Mouse (Mus musculus) heart, embryonic 12.5 days (tissue): Measurements from ENCODE around the gene Akap7. TPM values are rescaled to one million over a fixed set of nuclear protein-coding genes. Genes with fewer than 3 reads are reported as not detected.

Experiments
- ATAC-seq: fragments of 200-750 bp; cut with Nextera tagmentation; 2 replicates; pipeline ENCODE4 v1.8.0; 2017; ENCODE audit warnings: moderate TSS enrichment, moderate library complexity; ENCODE audit not compliant: insufficient number of reproducible peaks, low FRiP score
- H3K27ac ChIP-seq: fragments of 300-500 bp; sonication (generic); 2 replicates; pipeline ENCODE4 v1.5.1; 2016; ENCODE audit warnings: mild to moderate bottlenecking, moderate library complexity; ENCODE audit not compliant: poor library complexity, severe bottlenecking
- H3K27me3 ChIP-seq: fragments of 300-500 bp; sonication (generic); replicated peaks from 2 replicates; pipeline ENCODE4 v1.6.1; 2016; ENCODE audit warnings: mild to moderate bottlenecking, moderate library complexity
- H3K36me3 ChIP-seq: fragments of 300-500 bp; sonication (generic); 2 replicates; pipeline ENCODE4 v1.6.1; 2016; ENCODE audit warnings: mild to moderate bottlenecking, moderate library complexity
- H3K4me1 ChIP-seq: fragments of 300-500 bp; sonication (generic); replicated peaks from 2 replicates; pipeline ENCODE4 v1.6.1; 2016; ENCODE audit warnings: mild to moderate bottlenecking
- H3K4me2 ChIP-seq: fragments of 300-500 bp; sonication (generic); 2 replicates; pipeline ENCODE4 v1.6.1; 2016; ENCODE audit warnings: mild to moderate bottlenecking, moderate library complexity
- H3K4me3 ChIP-seq: fragments of 300-500 bp; sonication (generic); 2 replicates; pipeline ENCODE4 v1.5.1; 2016; ENCODE audit warnings: mild to moderate bottlenecking
- H3K9ac ChIP-seq: fragments of 300-500 bp; sonication (generic); 2 replicates; pipeline ENCODE4 v1.6.1; 2016; ENCODE audit warnings: mild to moderate bottlenecking, moderate library complexity
- H3K9me3 ChIP-seq: fragments of 300-500 bp; sonication (generic); replicated peaks from 2 replicates; pipeline ENCODE4 v1.6.1; 2016; ENCODE audit warnings: mild to moderate bottlenecking, moderate library complexity
- WGBS: fragments of 180-500 bp; shearing (Covaris S2); methylation state at CpG from one replicate; pipeline ENCODE4 v1.1.7; 2016; 5-methylcytosine and 5-hydroxymethylcytosine counted together
- polyA plus RNA-seq: library from polyadenylated mRNA; unstranded; fragments of >200 nt; fragmentation: Nextera tagmentation; extraction: Ambion mirVana; gene quantifications from 2 replicates; pipeline ENCODE4 v1.2.1, GENCODE M21; 2016

The Akap7 gene
- polyA plus RNA-seq, 1 experiment from 2014 or later: 38.6 TPM

GRCm38 (mm10) chr10:25218746-25219145 lies 88.9 kb downstream of the Akap7 start:
- Histone ChIP-seq H3K9me3 (no peaks in the 10 kb centered on the region), H3K27ac (no peak overlapping the region), H3K4me2 (no peak overlapping the region), H3K4me3 (no peak overlapping the region), H3K27me3 (no peaks in the 10 kb centered on the region), H3K9ac (no peak overlapping the region), H3K4me1 (0 out of 2 replicates have a peak, but pooled peaks cover 5% of the 10 kb centered on the region), H3K36me3 (no peaks in the 10 kb centered on the region)
- ATAC-seq: no peak
- WGBS: 72% methylated on average over 7 of the region's 7 CpGs

- no peaks in the 10 kb centered on the region for H3K9me3 ChIP-seq
- ATAC-seq: no peak
- WGBS: 81% methylated on average over 3 of the region's 3 CpGs
Measured at GRCm38 (mm10) chr10:25215977-25216376, 91.7 kb downstream of the Akap7 start.

DNA sequence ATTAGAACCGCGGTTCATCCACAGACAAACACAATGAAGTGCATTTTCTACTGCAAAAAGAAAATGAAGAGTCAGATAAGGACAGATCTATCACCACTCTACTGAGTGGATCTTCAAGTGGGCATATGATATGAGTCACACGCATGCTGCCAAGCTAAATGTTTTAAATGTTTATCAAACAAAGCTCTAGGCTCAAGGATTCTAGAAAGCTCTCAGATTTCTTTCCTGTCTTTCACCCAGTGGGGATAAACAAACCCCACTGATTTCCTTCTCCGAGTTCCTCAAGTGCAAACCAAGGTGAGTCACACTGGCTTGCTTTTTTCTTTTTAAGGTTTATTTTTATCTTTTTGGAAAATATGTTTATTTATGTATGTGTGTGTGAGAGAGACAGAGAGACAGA lies 94.0 kb downstream of the Akap7 start:
- no peaks in the 10 kb centered on the region for H3K27me3 ChIP-seq
- H3K9ac ChIP-seq: no peak overlapping the region
- WGBS: 58% methylated on average over 4 of the region's 4 CpGs
- ATAC-seq: no peak
- no peak overlapping the region for H3K27ac ChIP-seq
- H3K4me2 ChIP-seq: no peak overlapping the region
- no peak overlapping the region for H3K4me3 ChIP-seq
- no peaks in the 10 kb centered on the region for H3K36me3 ChIP-seq
- H3K9me3 ChIP-seq: no peaks in the 10 kb centered on the region
- H3K4me1 ChIP-seq: 0 out of 2 replicates have a peak, but pooled peaks cover 6% of the 10 kb centered on the region

More at GRCm38 (mm10) chr10:25215977-25216376, 91.7 kb downstream of the Akap7 start:
- Histone ChIP-seq H3K9ac (no peak overlapping the region), H3K36me3 (no peaks in the 10 kb centered on the region), H3K4me3 (no peak overlapping the region), H3K27ac (no peak overlapping the region), H3K4me1 (0 out of 2 replicates have a peak, but pooled peaks cover 6% of the 10 kb centered on the region), H3K27me3 (no peaks in the 10 kb centered on the region), H3K4me2 (no peak overlapping the region)

DNA sequence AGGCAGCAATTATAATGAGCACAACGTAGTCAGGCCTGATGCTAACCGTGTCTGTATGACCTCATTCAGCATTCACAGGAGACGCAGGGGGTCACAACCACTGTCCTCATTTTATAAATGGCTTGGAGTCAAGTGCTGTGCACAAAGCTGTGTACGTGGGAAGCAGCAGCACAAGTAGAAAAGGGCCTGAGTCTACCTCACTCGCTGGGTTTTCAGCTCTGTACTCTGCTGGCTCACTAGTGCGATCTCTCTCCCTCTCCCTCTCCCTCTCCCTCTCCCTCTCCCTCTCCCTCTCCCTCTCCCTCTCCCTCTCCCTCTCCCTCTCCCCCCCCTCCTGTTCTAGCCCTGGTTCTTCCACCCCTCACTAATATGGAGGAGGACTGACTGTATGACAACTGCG lies 99.1 kb downstream of the Akap7 start:
- Histone ChIP-seq H3K27me3 (no peaks in the 10 kb centered on the region), H3K27ac (no peak overlapping the region), H3K4me1 (peaks cover 4% of the 10 kb centered on the region), H3K4me2 (no peak overlapping the region), H3K4me3 (no peak overlapping the region), H3K9ac (no peak overlapping the region), H3K9me3 (no peaks in the 10 kb centered on the region), H3K36me3 (no peaks in the 10 kb centered on the region)
- WGBS: 66% methylated on average over 7 of the region's 7 CpGs
- no peak for ATAC-seq

DNA sequence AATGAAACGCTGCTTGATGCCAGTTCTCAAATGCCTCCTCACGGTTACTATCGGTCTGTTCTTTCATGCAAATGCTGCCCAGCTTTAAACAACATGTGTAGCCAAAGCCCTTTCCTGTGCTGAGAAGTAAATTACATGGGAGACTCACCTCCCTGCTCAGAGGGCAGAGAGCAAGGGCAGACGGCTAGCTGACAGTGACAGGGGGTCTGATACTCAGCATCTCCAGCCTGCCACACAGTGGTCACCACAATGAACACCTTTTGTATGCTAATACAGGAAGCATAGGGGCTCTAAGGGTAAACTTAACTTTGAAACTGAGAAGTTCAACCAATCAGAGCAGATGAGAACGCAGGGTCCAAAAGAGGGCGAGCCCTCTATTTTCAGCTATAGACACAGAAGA lies 99.8 kb downstream of the Akap7 start:
- no peak for ATAC-seq
- 41% methylated on average over 6 of the region's 6 CpGs for WGBS
- Histone ChIP-seq H3K9me3 (no peaks in the 10 kb centered on the region), H3K27ac (no peak overlapping the region), H3K4me3 (no peak overlapping the region), H3K4me2 (no peak overlapping the region), H3K4me1 (peaks cover 4% of the 10 kb centered on the region), H3K36me3 (no peaks in the 10 kb centered on the region), H3K27me3 (no peaks in the 10 kb centered on the region), H3K9ac (no peak overlapping the region)

- no peak for ATAC-seq
- Histone ChIP-seq H3K36me3 (no peaks in the 10 kb centered on the region), H3K4me2 (peak overlapping the region; percentile 86; the same call in 1 of the 2 replicates)
Measured at GRCm38 (mm10) chr10:25200691-25201090, 107.0 kb downstream of the Akap7 start.

DNA sequence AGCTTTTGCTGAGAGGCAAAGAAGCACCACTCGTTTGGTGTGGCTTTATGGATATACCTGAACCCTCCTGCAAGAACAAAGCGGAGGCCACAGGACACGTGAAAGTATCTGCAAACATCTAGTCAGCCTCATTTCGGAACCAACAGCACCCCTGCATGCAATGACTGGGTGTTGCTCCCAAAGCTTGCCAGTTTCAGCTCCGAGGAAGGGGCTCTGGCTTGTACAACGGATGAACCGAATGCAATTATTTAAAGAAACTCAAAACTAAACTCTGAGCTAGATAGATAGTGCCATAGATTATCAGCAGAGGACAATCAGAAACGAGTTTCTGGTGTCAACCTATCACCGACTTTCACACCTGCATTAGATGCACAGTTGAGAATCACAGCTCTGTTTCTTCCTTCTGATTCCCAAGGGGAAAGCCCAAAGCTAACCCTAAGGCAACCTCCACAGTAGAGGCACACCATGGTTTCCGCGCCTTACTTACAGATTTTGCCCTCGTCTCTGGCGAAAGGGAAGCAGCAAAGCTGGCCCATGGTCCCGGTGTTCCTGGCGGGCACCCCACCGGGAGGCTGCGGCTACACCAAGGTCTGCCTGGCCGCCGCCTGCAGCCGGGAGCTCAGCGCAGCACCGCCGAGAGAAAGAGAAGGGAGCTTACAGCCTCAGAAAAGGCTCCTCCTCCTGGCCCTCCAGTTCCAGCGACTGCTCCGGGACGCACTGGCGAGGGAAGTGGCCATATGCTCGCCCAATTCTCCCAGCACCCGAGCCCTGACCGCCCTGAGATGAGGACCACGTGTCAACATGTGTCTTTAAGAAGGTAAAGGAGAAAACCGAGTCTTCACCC lies 107.9 kb downstream of the Akap7 start:
- Histone ChIP-seq H3K9me3 (no peaks in the 10 kb centered on the region), H3K4me3 (peak overlapping the region; percentile 51), H3K27ac (no peak overlapping the region), H3K9ac (peak overlapping the region; percentile 73), H3K36me3 (no peaks in the 10 kb centered on the region), H3K4me1 (peaks cover 29% of the 10 kb centered on the region), H3K27me3 (no peaks in the 10 kb centered on the region), H3K4me2 (peak overlapping the region; percentile 86)
- ATAC-seq: peak; percentile 69
- WGBS: 15% methylated on average over 32 of the region's 32 CpGs

More at GRCm38 (mm10) chr10:25200691-25201090, 107.0 kb downstream of the Akap7 start:
- no peak overlapping the region for H3K27ac ChIP-seq
- H3K27me3 ChIP-seq: no peaks in the 10 kb centered on the region
- H3K4me1 ChIP-seq: peaks cover 29% of the 10 kb centered on the region
- no peaks in the 10 kb centered on the region for H3K9me3 ChIP-seq
- WGBS: 84% methylated on average over 7 of the region's 7 CpGs
- H3K9ac ChIP-seq: no peak overlapping the region
- H3K4me3 ChIP-seq: no peak overlapping the region

DNA sequence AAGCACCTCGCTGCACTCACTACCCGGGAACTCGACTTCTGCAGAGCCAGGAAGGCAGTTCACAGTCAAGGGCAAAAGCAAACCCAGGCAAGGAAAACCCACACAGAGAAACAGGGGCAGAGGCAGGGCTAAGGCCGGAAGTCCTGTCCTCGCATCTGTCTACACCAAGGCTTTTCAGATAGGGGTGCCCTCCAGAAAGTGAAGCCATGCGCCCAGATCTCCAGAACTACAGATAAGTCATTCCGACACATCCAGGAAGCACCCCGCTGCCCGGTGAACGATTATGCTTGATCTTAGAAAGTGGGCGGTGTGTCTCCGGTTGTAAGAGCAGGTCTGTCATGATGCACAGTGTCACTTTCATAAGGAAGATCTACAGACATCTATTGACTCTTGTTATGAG lies 109.1 kb downstream of the Akap7 start:
- 0 out of 2 replicates have a peak overlapping the region, but pooled peaks have one; percentile 16 for H3K9ac ChIP-seq

GRCm38 (mm10) chr10:25198048-25198447 lies 109.6 kb downstream of the Akap7 start:
- H3K9ac ChIP-seq: 0 out of 2 replicates have a peak overlapping the region, but pooled peaks have one; percentile 16
- no peaks in the 10 kb centered on the region for H3K27me3 ChIP-seq
- H3K27ac ChIP-seq: peak overlapping the region; percentile 59
- ATAC-seq: no peak
- H3K36me3 ChIP-seq: no peaks in the 10 kb centered on the region
- H3K9me3 ChIP-seq: no peaks in the 10 kb centered on the region
- H3K4me1 ChIP-seq: peaks cover 29% of the 10 kb centered on the region
- 40% methylated on average over 9 of the region's 9 CpGs for WGBS
- H3K4me2 ChIP-seq: peak overlapping the region; percentile 86
- peak overlapping the region; percentile 32 for H3K4me3 ChIP-seq

More for the DNA sequence above, 109.1 kb downstream of the Akap7 start:
- H3K27me3 ChIP-seq: no peaks in the 10 kb centered on the region
- peak overlapping the region; percentile 32 for H3K4me3 ChIP-seq
- no peaks in the 10 kb centered on the region for H3K9me3 ChIP-seq
- H3K4me2 ChIP-seq: peak overlapping the region; percentile 86
- peak overlapping the region; percentile 59 for H3K27ac ChIP-seq
- H3K36me3 ChIP-seq: no peaks in the 10 kb centered on the region
- 0 out of 2 replicates have a peak, but pooled peaks have one; percentile 33 for ATAC-seq
- peaks cover 29% of the 10 kb centered on the region for H3K4me1 ChIP-seq
- WGBS: 29% methylated on average over 12 of the region's 12 CpGs

- 79% methylated on average over 5 of the region's 5 CpGs for WGBS
- no peak overlapping the region for H3K9ac ChIP-seq
- H3K27me3 ChIP-seq: no peaks in the 10 kb centered on the region
- no peak overlapping the region for H3K4me2 ChIP-seq
- no peak overlapping the region for H3K27ac ChIP-seq
- H3K4me1 ChIP-seq: peaks cover 8% of the 10 kb centered on the region
- H3K9me3 ChIP-seq: no peaks in the 10 kb centered on the region
- no peak overlapping the region for H3K4me3 ChIP-seq
- ATAC-seq: no peak
- H3K36me3 ChIP-seq: no peaks in the 10 kb centered on the region
Measured at GRCm38 (mm10) chr10:25192180-25193073, 115.2 kb downstream of the Akap7 start.

- H3K4me1 ChIP-seq: no peaks in the 10 kb centered on the region
- no peak overlapping the region for H3K4me3 ChIP-seq
- H3K4me2 ChIP-seq: no peak overlapping the region
- ATAC-seq: no peak
- H3K27me3 ChIP-seq: no peaks in the 10 kb centered on the region
- H3K27ac ChIP-seq: no peak overlapping the region
- no peak overlapping the region for H3K9ac ChIP-seq
- H3K36me3 ChIP-seq: no peaks in the 10 kb centered on the region
- 94% methylated on average over 4 of the region's 4 CpGs for WGBS
- no peaks in the 10 kb centered on the region for H3K9me3 ChIP-seq
Measured at GRCm38 (mm10) chr10:25191166-25191565, 116.5 kb downstream of the Akap7 start.
